Mouse (Mus musculus): ENCODE measurements at regions not wholly inside any gene's neighbourhood (a gene's known extent, or its start where the extent isn't known, plus 50 kb on each side); places are given as distances from the start of the nearest gene placed in this dataset.

GRCm38 (mm10) chr7:130044235-130044553 is 452.5 kb downstream of the Wdr11 start:
- H3K27me3 ChIP-seq (ENCODE audit: low read depth, poor library complexity, severe bottlenecking): no peaks in the 10 kb centered on the region
- WGBS: 90% methylated on average over 6 of the region's 6 CpGs
- no peaks in the 10 kb centered on the region for H3K9me3 ChIP-seq (replicated peaks)
- no peaks in the 10 kb centered on the region for H3K36me3 ChIP-seq
- H3K27ac ChIP-seq: peak overlapping the region; percentile 2; the same call in 1 of the 2 replicates
- peaks cover 46% of the 10 kb centered on the region for H3K4me1 ChIP-seq
- no peak for DNase-seq (ENCODE audit: low spot score)
- no peak overlapping the region for H3K4me3 ChIP-seq

- H3K36me3 ChIP-seq: no peaks in the 10 kb centered on the region
- no peaks in the 10 kb centered on the region for H3K27me3 ChIP-seq (ENCODE audit: low read depth, poor library complexity, severe bottlenecking)
- 84% methylated on average over 6 of the region's 6 CpGs for WGBS
- no peak for DNase-seq (ENCODE audit: low spot score)
- no peak overlapping the region for H3K4me3 ChIP-seq
- H3K4me1 ChIP-seq: peaks cover 50% of the 10 kb centered on the region
- peak overlapping the region; percentile 2; the same call in 1 of the 2 replicates for H3K27ac ChIP-seq
- H3K9me3 ChIP-seq (replicated peaks): no peaks in the 10 kb centered on the region
Measured at GRCm38 (mm10) chr7:130044581-130044980, 452.9 kb downstream of the Wdr11 start.

GRCm38 (mm10) chr7:130046086-130046485 is 454.4 kb downstream of the Wdr11 start:
- H3K4me1 ChIP-seq: peaks cover 57% of the 10 kb centered on the region

GRCm38 (mm10) chr7:130047293-130048034 is 455.8 kb downstream of the Wdr11 start:
- Histone ChIP-seq H3K4me1 (peaks cover 49% of the 10 kb centered on the region), H3K36me3 (no peaks in the 10 kb centered on the region), H3K27me3 (ENCODE audit: low read depth, poor library complexity, severe bottlenecking) (no peaks in the 10 kb centered on the region), H3K4me3 (no peak overlapping the region), H3K27ac (peak overlapping the region; percentile 46; the same call in 1 of the 2 replicates), H3K9me3 (replicated peaks) (no peaks in the 10 kb centered on the region)
- 62% methylated on average over 11 of the region's 11 CpGs for WGBS
- DNase-seq (ENCODE audit: low spot score): no peak

More at GRCm38 (mm10) chr7:130046086-130046485, 454.4 kb downstream of the Wdr11 start:
- WGBS: 73% methylated on average over 2 of the region's 2 CpGs
- no peaks in the 10 kb centered on the region for H3K27me3 ChIP-seq (ENCODE audit: low read depth, poor library complexity, severe bottlenecking)
- H3K4me3 ChIP-seq: no peak overlapping the region
- H3K36me3 ChIP-seq: no peaks in the 10 kb centered on the region
- H3K9me3 ChIP-seq (replicated peaks): no peaks in the 10 kb centered on the region
- no peak overlapping the region for H3K27ac ChIP-seq
- no peak for DNase-seq (ENCODE audit: low spot score)

GRCm38 (mm10) chr7:130048106-130048772 is 456.6 kb downstream of the Wdr11 start:
- WGBS: 54% methylated on average over 6 of the region's 6 CpGs
- Histone ChIP-seq H3K36me3 (no peaks in the 10 kb centered on the region), H3K4me3 (no peak overlapping the region), H3K4me1 (peaks cover 46% of the 10 kb centered on the region), H3K9me3 (replicated peaks) (no peaks in the 10 kb centered on the region), H3K27me3 (ENCODE audit: low read depth, poor library complexity, severe bottlenecking) (no peaks in the 10 kb centered on the region), H3K27ac (peak overlapping the region; percentile 46; the same call in 1 of the 2 replicates)
- DNase-seq (ENCODE audit: low spot score): no peak

GRCm38 (mm10) chr7:130049461-130049860 is 457.8 kb downstream of the Wdr11 start:
- no peak for DNase-seq (ENCODE audit: low spot score)
- Histone ChIP-seq H3K9me3 (replicated peaks) (no peaks in the 10 kb centered on the region), H3K27me3 (ENCODE audit: low read depth, poor library complexity, severe bottlenecking) (no peaks in the 10 kb centered on the region), H3K4me3 (no peak overlapping the region), H3K36me3 (no peaks in the 10 kb centered on the region), H3K27ac (no peak overlapping the region), H3K4me1 (peaks cover 34% of the 10 kb centered on the region)
- WGBS: 91% methylated on average over 2 of the region's 2 CpGs

- DNase-seq (ENCODE audit: low spot score): no peak
- H3K9me3 ChIP-seq (replicated peaks): no peaks in the 10 kb centered on the region
- H3K4me1 ChIP-seq: peaks cover 30% of the 10 kb centered on the region
- no peak overlapping the region for H3K4me3 ChIP-seq
- H3K27me3 ChIP-seq (ENCODE audit: low read depth, poor library complexity, severe bottlenecking): no peaks in the 10 kb centered on the region
- 4% methylated on average over 2 of the region's 2 CpGs for WGBS
- no peak overlapping the region for H3K27ac ChIP-seq
- H3K36me3 ChIP-seq: no peaks in the 10 kb centered on the region
Measured at GRCm38 (mm10) chr7:130050120-130050519, 458.5 kb downstream of the Wdr11 start.

- no peak for DNase-seq (ENCODE audit: low spot score)
- WGBS: 92% methylated on average over 5 of the region's 5 CpGs
- H3K36me3 ChIP-seq: no peaks in the 10 kb centered on the region
- H3K9me3 ChIP-seq (replicated peaks): no peaks in the 10 kb centered on the region
- H3K4me1 ChIP-seq: peaks cover 26% of the 10 kb centered on the region
- H3K27me3 ChIP-seq (ENCODE audit: low read depth, poor library complexity, severe bottlenecking): no peaks in the 10 kb centered on the region
- H3K27ac ChIP-seq: no peak overlapping the region
- no peak overlapping the region for H3K4me3 ChIP-seq
Measured at GRCm38 (mm10) chr7:130052376-130052775, 460.7 kb downstream of the Wdr11 start.

- Histone ChIP-seq H3K9me3 (replicated peaks) (no peaks in the 10 kb centered on the region), H3K27ac (no peak overlapping the region), H3K4me1 (peaks cover 36% of the 10 kb centered on the region), H3K36me3 (no peaks in the 10 kb centered on the region), H3K27me3 (ENCODE audit: low read depth, poor library complexity, severe bottlenecking) (no peaks in the 10 kb centered on the region), H3K4me3 (no peak overlapping the region)
- DNase-seq (ENCODE audit: low spot score): no peak
- 86% methylated on average over 6 of the region's 6 CpGs for WGBS
Measured at GRCm38 (mm10) chr7:130057708-130058107, 462.5 kb downstream of the Ate1 start.

GRCm38 (mm10) chr7:130058267-130058666 is 461.9 kb downstream of the Ate1 start:
- no peak overlapping the region for H3K27ac ChIP-seq
- H3K4me1 ChIP-seq: peaks cover 36% of the 10 kb centered on the region
- no peak for DNase-seq (ENCODE audit: low spot score)
- WGBS: 86% methylated on average over 12 of the region's 12 CpGs
- H3K9me3 ChIP-seq (replicated peaks): no peaks in the 10 kb centered on the region
- H3K27me3 ChIP-seq (ENCODE audit: low read depth, poor library complexity, severe bottlenecking): no peaks in the 10 kb centered on the region
- no peak overlapping the region for H3K4me3 ChIP-seq
- H3K36me3 ChIP-seq: no peaks in the 10 kb centered on the region

- 23% methylated on average over 15 of the region's 15 CpGs for WGBS
- peaks cover 52% of the 10 kb centered on the region for H3K4me1 ChIP-seq
- H3K27ac ChIP-seq: peak overlapping the region; percentile 73
- no peak overlapping the region for H3K4me3 ChIP-seq
- H3K9me3 ChIP-seq (replicated peaks): no peaks in the 10 kb centered on the region
- peak; percentile 55 for DNase-seq (ENCODE audit: low spot score)
- no peaks in the 10 kb centered on the region for H3K27me3 ChIP-seq (ENCODE audit: low read depth, poor library complexity, severe bottlenecking)
- no peaks in the 10 kb centered on the region for H3K36me3 ChIP-seq
Measured at GRCm38 (mm10) chr7:130059684-130060607, 460.2 kb downstream of the Ate1 start.

- H3K4me1 ChIP-seq: peaks cover 58% of the 10 kb centered on the region
- H3K27ac ChIP-seq: peak overlapping the region; percentile 39; the same call in 1 of the 2 replicates
- peak; percentile 82 for DNase-seq (ENCODE audit: low spot score)
- no peaks in the 10 kb centered on the region for H3K27me3 ChIP-seq (ENCODE audit: low read depth, poor library complexity, severe bottlenecking)
- 10% methylated on average over 7 of the region's 7 CpGs for WGBS
- H3K36me3 ChIP-seq: no peaks in the 10 kb centered on the region
- no peak overlapping the region for H3K4me3 ChIP-seq
- no peaks in the 10 kb centered on the region for H3K9me3 ChIP-seq (replicated peaks)
Measured at GRCm38 (mm10) chr7:130064500-130064899, 455.7 kb downstream of the Ate1 start.
